Mouse (Mus musculus): ENCODE results near the gene Actn1.

Actn1 gene

DNA sequence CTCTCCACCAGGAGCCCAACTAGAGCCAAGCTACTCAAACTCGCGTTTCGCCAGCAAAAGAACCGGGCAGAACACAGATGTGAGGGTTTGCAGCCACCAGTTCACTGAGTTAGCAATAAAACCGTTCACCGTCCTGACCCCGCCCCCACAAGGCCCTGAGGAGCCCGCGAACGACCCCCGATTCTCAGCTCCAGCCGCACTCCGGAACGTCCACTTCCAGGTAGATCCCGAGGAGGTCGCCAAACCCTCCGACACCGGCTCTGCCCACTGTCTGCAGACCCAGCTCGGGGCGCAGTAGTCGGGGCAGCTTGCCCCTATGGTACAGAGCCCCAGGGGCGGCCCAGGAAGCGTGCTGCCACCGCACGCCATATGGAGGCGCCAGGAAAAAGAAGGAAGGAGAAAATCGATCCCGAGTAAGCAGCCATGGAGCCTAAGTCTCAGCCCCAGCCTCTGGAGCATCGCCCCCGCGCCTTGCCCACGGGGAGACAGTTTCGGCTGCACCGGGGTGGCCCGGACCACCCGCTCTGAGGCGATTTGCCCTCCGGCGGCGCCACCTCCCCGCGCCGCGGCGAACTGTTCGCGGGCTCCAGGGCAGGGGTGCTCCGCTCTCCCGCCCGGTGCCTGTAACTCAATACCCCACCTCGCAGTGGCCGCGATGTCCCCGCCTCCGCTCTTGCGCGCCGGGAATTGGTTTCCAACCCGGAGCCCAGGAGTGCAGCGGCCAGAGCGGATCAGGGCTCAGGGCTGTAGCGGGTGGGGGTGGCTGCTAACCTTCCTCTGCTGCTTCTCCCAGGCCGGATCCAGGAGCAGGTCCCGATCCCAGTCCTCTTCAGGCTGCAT is 735 bp downstream of the Actn1 start:
- DNase-seq (ENCODE audit: low spot score in 2 of 2), result peak; percentile 52 to 63

DNA sequence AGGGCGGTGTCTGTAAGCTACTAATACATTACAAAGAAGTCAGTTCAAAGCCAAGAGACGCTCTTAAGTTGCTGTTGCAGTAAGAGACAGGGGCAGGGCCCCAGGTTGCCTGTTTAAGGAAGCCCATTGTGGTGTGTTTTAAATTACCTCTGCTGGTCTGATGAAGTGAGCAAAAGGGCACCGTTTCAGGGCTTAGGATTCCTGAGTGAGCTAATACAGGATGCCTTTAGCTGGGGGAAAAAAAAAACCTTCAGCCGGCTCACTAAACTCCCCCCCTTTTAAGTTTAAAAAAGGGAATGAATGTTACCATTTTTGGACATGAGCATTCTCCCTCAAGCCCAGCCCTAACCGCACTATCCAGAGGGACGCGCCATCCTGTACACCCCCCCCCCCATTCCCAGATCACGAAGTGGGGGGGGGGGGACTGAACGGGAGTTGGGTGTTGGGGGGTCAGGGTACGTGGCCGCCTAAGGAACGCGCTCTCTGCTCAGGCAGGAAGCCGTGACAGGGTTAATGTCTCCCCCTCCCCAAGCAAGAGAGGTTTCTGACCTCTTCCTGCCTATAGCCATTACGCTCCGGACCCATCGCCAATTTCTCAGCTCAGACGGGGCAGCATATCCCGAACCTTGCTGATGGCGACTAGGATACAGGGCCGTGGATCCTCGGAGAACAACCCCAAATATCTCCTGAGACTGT is 1.5 kb downstream of the Actn1 start:
- no peak for DNase-seq (ENCODE audit: low spot score in 2 of 2)

DNA sequence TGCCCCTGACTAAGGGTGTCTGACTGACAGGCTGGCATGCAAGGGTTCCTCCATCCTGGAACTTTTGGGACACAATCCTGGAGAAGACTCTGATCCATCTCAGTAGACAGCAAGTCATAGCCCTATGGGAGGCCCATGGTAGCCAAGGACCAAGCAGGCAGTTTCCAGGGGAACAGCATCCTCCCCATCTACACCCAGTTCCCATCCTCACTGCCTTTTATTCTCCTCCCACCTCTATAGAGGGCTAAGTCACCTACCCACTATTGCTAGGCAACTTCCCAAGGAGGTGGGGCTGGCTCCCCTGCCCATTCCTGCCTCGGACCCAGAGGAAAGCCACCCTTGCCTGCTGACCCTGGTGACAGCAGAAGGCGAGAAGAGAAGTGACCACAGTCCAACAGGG is 8.2 kb downstream of the Actn1 start:
- no peak for DNase-seq (ENCODE audit: low spot score in 2 of 2)

DNA sequence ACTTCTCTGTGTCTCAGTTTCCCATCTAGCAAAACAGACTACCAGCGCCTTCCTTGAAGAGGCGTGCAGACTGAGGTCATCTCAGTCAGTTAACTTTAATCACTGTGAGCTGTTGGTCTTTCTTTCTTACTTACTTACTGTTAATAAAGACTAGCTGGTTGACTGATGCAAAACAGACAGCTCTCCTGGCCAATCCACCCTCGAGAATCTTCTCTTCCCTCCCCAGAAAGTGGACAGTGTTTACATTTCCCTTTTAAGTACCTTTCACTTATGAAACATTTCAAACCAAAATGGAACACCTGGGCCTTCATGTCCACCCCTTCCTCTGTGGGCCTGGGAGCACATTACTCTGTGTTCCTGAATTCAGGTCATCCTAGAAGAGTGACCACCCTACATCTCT is 8.6 kb downstream of the Actn1 start:
- no peak for DNase-seq (ENCODE audit: low spot score in 2 of 2)

DNA sequence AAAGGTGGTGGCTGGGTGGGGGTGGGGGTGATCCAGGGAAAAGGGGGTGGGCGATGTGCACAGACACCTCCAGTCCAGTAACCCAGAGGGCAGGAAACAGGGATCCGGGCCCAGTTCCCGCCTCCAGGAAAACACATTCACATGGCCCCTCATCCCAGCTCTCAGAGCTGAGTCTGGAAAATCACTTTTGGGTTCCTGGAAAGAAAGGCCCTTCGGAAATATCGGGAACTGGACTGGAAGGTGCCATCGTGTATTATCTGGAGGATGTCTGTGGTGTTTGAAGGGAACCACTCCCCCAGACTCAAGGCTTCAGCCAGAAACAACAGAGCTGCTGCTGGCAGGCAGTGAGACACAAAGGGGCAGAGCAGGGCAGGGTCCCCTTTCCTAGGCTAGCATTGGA is 10.6 kb downstream of the Actn1 start:
- DNase-seq (ENCODE audit: low spot score in 2 of 2), result no peak

DNA sequence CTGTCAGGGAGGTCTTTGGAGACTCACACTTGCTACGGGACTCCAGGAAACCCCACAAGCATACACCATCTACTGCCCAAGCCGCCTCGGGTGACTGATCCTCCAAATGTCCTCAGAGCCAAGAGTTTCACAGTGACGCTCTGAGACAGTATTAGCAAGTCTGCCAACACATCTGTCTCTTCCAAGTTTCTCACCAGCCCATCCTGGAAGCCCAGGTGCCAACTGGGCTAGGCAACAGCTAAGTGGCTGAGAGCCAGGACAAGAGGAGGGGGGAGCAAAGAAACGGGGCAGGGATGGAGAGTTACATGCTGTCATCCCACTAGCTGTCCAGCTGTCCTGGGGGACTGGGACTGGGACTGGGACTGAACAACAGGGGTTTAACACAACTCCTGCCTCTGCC is 13.1 kb downstream of the Actn1 start:
- DNase-seq (ENCODE audit: low spot score in 2 of 2), result no peak

DNA sequence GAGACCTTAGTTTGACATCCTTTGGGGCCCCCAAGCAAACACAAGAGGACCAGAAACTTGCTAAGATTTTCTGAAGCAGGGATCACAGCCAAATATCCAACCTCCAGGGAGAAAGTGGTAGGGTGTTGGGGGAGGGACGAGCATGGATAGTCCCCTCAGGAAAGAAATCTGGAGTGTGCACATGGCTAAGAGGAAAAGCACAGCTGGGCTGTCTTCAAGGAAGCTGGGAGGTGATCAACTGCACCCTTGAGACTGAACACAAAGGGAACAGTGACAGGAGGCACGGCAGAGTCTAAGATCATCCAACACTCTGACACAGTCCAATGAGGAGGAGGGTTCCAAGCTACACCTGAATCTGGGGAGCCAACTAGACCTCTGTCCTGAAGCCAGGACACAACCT is 13.7 kb downstream of the Actn1 start:
- DNase-seq (ENCODE audit: low spot score in 2 of 2), result no peak

DNA sequence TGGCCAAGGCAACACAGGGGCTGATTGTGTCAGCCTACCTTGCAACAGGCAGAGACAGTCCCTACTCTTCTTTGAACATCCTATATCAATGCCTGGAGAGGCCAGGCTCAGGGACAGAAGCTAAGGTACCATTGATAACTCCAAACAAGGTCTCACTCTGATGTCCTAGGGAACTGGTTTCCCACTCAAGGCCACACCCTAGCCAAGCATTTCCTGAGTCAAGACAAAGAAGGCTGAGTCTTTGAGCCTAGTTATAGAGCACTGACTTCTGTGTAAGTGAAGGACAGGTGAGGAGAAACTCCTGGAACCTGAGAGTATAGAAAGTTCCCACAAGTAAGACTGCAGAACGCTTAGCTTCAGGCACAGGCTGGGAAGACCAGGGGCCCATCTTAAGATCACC is 15.4 kb downstream of the Actn1 start:
- no peak for DNase-seq (ENCODE audit: low spot score in 2 of 2)

DNA sequence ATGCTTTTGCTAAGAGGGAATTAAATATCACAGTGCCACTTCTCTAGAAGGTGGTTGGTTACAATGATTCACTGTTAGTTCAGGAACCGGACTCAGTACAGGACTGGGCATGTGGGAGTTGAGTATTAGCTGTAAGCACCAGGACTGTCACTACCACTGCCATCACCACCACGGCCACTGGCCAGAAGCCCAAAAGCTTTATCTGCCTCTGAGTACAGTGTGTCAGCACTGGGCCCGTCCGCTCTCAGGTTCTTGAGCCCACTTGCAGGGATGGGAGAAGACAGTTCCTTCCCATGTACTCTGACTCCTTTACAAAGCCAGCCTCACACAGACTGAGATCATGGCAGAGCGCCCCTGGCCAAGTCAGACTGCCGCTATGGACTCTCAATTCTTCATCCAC is 16.0 kb downstream of the Actn1 start:
- DNase-seq (ENCODE audit: low spot score in 2 of 2), result peak in 1 of 2 experiments; percentile 44

DNA sequence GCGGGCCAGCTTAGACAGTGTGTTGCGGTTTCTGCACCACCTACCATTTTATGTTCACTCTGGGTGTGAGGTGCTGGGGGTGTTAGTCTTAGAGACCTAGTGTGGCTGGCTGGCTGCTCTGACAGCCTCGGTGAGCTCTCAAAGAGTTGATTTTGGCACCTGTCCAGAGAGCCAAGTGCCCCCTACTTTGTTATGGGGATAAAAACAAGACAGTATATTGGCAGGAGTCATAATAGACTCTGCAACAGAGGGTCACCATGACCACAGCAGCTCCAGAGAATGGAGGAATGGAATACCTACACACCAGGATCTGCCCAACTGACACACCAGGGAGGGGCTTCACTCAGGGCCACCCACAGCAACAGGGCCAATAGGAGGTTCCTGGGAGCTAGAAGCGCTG is 16.8 kb downstream of the Actn1 start:
- no peak for DNase-seq (ENCODE audit: low spot score in 2 of 2)

DNA sequence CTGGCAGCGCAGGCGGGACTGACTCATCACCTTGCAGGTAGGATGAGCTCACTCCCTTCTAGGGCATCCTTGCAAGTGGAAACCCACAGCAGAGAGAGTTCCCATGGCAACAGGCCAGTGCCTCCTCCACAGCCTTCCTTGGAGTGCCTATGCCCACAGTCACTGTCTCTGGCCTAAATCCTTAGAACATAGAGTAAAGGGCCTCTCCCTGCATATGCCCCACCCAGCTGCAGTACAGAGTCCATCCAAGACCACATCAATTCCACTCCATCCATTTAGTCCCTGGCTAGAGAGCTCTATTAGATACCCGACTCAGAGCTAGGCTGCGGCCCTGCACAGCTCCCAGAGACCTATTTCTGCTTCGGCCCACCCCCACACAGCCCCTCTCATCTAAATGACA is 20.7 kb downstream of the Actn1 start:
- DNase-seq (ENCODE audit: low spot score in 2 of 2), result peak; percentile 89

DNA sequence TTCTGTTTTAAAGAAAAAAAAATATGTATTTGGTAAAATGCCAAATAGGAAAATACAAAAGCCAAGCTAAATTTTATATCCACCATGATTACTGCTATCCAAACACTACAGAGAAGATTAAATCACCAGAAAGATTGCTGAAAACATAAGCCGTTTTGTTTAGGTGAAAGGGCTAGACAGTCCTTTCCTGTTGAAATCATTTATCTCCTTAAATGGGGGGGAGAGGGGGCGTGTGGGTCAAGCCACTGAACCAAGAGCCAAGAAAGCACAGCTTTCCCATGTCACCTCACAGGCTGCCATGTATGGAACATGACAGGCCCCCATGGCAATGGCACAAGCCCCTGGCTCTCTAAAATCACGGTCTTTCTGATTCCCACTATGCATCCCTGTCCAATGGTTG is 21.6 kb downstream of the Actn1 start:
- DNase-seq (ENCODE audit: low spot score in 2 of 2), result no peak

DNA sequence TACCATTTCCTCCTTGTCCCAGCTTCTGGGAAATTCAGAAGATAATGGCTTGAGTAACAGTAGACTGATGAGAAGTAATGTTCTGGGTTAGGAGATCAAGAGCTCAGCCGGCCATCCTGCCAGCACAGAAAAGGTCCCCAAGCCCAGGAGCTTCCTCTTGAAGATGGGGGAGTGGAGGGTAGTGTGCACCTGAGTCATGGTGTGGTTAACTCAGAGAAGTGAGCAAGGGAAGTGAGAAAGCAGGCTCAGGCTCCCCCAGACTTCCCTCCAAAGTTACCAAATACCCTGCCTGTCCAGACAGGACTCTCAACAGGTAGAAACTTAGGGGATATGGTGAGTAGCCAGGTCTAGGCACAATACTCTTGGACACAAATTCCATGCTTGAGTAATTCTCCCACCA is 24.9 kb downstream of the Actn1 start:
- DNase-seq (ENCODE audit: low spot score in 2 of 2), result no peak

DNA sequence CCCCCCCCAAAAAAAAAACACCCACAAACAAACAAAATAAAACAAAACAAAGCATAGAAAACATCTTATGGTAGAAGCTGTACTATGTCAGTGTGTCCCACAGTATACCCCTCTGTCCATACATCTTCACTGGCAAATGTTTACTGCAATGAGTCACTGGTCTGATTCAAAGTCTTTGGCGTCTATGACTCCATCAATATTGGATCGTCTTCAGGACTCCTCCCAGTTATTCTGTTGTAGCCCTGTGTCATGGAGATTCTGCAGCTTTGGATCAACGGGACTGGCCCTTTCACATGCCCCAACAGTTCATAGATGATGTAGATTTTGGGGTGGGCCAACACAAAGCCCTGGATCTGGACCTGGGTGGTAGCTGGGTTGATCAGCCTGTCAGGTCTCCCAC is 25.9 kb downstream of the Actn1 start:
- no peak for DNase-seq (ENCODE audit: low spot score in 2 of 2)

DNA sequence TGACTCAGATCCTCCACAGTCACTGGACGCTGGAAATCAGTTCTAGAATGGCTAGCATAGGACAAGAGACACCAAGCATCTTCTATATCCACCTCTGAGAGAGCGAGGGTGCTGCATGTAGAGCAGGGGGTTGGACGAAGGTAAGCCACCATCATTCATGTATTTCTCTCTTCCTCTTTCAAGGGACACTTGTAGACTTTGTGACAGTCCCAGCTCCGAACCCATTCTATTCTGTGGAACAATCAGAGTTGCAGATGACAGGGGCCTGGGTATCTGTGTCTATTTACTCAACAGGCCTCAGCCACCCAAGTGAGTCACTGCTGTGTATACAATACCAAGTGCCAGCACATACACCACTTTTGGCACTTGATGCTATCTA is 27.3 kb downstream of the Actn1 start:
- no peak for DNase-seq (ENCODE audit: low spot score in 2 of 2)

DNA sequence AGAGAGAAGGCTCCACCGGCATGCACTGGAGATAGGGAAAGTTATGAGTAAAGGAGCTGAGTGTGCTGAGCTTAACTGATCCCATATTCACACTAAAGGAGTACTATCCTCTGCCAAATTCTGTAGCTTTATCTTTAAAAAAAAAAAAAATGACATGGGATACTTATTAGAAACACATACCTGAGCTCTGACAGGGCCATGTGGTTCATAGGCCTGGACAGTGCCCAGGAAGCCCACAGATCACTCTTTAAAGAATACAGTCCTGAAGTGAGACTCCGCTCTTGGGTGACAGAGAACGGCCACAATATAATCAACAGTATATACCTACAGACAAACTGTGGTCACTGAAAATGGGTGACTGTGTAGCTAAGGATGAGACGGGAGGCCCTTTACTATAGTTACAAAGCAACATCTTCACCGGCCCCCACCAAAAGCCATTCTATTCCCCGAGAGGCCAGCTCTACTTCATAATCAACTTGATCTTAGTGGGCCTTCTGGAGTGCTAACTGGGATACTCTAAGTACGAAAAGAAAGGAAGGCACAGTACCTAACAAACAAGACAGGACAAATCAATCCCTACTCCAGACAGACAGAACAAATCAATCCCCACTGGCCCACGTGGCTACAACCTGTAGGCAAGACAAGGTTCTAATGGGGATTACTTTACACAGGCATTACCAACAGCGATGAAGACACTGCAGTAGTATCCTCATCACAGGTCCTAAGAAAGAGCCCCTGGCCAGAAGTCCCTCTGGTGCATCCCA is 27.9 kb downstream of the Actn1 start:
- no peak for DNase-seq (ENCODE audit: low spot score in 2 of 2)

DNA sequence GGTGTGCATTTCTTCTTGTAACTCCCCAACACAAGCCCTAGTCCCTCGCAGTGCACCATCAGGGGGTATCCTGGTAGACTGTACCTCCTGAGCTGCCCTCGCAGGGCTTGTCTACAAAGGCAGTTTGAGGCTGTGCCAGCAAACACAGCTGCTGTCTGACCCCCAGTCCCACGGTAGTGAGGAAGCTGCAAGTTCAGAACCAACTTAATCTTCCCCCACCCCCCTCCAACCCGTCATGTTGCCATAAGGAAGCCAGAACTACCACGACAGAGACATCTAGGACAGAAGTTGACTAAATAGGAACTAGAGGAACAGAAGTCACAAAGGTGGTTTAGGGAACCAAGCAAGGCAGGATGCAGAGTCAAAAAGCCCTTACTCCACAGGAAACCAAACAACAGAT is 28.9 kb downstream of the Actn1 start:
- no peak for DNase-seq (ENCODE audit: low spot score in 2 of 2)

DNA sequence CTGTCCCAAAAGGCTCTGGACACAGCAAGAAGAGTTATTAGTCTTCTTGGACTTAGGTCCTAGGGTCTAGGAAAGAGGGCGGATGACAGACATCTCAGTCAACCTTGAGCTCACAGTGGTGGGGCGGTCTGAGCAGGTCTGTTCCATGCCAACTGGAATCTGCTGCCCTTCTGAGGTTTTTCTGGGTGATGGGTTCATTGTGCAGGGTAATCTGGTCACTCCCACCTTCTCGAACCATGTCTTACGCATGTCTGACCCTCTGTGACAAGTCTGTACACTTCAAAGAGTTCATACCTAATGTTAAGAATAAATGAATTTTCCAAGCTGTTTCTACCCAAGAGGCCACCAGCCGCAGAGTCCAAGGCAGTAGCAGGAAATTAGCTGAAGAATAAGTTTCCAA is 29.3 kb downstream of the Actn1 start:
- no peak for DNase-seq (ENCODE audit: low spot score in 2 of 2)

DNA sequence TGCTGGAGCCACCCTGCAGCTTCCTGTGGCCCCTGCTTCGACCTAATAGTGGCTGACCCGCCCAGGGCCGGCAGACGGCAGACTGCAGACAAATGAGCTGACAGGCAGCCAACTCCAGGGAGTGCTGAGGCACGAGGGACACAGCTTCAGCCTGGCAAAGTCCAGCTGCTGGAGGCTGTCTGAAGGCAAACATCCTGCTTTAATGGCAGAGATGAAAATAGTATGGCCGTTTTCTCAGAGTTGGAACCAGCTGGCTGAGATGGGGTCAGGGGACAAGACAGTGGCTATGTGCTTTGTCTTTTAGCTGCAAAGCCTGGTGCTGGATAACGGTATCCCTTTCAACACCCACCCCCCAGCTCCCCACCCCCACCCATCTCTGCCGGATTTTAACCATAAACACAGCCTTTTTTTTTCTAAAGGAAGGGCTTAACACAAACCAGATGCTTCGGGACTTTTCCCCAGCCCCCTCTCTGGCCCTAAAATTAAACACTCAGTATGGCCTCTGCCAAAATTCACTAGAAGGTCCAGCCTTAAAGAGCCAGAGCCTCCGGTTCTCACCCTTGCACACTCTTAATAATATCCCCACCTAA is 30.0 kb downstream of the Actn1 start:
- peak; percentile 47 for DNase-seq (ENCODE audit: low spot score in 2 of 2)

DNA sequence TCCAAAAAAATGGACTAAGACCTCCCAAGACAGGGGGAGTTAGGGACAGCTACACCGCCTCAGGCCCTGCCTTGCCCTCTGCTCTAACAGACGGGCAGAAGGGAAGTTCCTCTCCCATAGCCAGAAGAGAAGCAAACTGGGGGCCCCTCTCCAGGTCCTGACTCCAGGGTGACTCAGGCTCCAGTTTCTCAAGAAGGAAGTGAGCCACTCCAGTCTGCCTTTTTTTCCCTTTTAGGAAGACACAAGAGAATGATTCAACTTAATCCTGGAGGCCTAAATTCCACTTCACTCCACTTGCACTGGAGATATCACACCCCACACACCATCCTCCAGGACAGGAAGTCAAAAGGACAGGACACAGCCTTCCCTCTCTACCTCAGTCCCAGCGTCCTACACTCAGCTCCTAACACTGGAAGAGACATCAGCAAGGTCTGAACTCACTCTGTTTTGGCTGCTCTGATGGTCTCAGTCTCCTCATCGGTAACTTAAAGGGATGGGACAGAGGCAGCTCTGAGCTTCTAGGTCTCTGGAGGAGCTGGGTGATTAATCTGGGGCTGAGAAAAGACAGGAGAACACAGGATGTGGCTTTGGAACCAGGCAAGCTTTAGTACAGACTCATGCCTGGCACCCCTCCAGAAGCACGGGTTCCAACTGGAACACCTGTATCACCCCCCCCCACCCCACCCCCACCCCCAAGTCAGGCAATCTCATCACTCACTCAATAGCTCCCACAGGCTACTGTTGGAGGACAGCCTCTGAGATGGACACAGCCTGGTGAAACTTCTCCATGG is 31.0 kb downstream of the Actn1 start:
- no peak for DNase-seq (ENCODE audit: low spot score in 2 of 2)

DNA sequence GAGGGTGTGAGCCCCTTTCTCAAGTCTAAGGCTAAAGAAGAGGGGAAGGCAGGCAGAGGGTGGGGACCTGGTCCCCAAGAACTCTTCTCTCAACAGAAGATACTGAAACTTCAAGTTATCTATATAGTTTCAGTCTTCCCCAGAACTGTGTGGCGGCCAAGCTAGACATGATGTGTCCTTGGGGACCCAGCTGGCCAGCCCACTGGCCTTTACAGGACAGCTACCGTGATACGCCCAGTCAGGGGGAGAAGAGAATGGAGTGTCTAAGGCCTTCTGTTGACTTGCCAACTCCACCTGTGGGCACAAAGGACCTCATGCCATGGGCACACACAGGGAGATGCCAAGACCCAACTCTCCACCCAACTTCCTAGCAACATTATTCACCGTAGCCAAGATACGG is 31.8 kb downstream of the Actn1 start:
- DNase-seq (ENCODE audit: low spot score in 2 of 2), result no peak

DNA sequence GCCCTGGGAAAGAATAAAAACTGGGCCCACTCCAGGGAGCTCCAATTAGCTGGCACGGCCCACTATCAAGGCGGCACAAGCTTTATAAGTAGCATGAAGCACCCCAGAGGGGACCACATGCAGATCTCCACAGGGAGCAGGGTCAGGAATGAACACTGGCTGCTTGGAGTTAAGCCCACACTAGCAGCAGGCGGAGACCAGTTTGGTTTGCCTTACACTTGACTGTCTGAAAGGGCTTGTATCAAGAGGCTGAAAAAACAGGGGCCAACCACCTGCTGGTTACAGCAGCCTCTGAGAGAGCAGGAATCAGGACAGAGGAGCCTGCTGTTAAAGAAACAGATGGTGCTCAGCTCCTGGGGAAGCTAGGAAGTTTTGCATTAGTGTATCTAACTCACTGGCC is 32.3 kb downstream of the Actn1 start:
- no peak for DNase-seq (ENCODE audit: low spot score in 2 of 2)

Measured in right cerebral cortex, adult 2 months (tissue).